Mouse (Mus musculus) heart, embryonic 14.5 days (tissue): ENCODE data around the gene Iqgap3. TPM values are rescaled to one million over a fixed set of nuclear protein-coding genes. Genes with fewer than 3 reads are reported as not detected.

ENCODE experiments used
- polyA plus RNA-seq: library from polyadenylated mRNA; unstranded; fragments of >200 nt; fragmentation: Nextera tagmentation; extraction: Ambion mirVana; gene quantifications from 2 replicates; pipeline ENCODE4 v1.2.1, GENCODE M21; 2014

Gene Iqgap3
- polyA plus RNA-seq, 1 experiment from 2014 or later: 22.8 TPM

Other genes with a start within 250 kb of the Iqgap3 start
- gene Sh2d2a, start 235.2 kb upstream of the Iqgap3 start, polyA plus RNA-seq: 0.15 TPM in 1 of 2 replicates, not detected in the other
- gene Prcc, start 196.4 kb upstream of the Iqgap3 start, polyA plus RNA-seq: 10.1 and 11.7 TPM in 2 replicates
- 148 and 154 TPM in 2 replicates for gene Hdgf, start 175.7 kb upstream of the Iqgap3 start, polyA plus RNA-seq
- gene Mrpl24, start 162.5 kb upstream of the Iqgap3 start, polyA plus RNA-seq: 64.1 and 67.9 TPM in 2 replicates
- gene Isg20l2, start 151.7 kb upstream of the Iqgap3 start, polyA plus RNA-seq: 18.5 and 19.3 TPM in 2 replicates
- 10.9 and 14.4 TPM in 2 replicates for gene Rrnad1, start 151.3 kb upstream of the Iqgap3 start, polyA plus RNA-seq
- gene Crabp2, start 133.3 kb upstream of the Iqgap3 start, polyA plus RNA-seq: 1.6 and 2.4 TPM in 2 replicates
- gene Nes, start 110.9 kb upstream of the Iqgap3 start, polyA plus RNA-seq: 9.8 and 10.7 TPM in 2 replicates
- 0.31 TPM in 1 of 2 replicates, not detected in the other for gene Bcan, start 81.7 kb upstream of the Iqgap3 start, polyA plus RNA-seq
- gene Hapln2, start 54.4 kb upstream of the Iqgap3 start, polyA plus RNA-seq: 0.58 TPM in 1 of 2 replicates, not detected in the other
- gene Gpatch4, start 38.9 kb upstream of the Iqgap3 start, polyA plus RNA-seq: 14.7 and 16.7 TPM in 2 replicates
- 161 and 168 TPM in 2 replicates for gene Naxe, start 23.5 kb upstream of the Iqgap3 start, polyA plus RNA-seq
- not detected in 2 replicates for gene Ttc24, start 3.7 kb upstream of the Iqgap3 start, polyA plus RNA-seq
- 52.1 and 52.7 TPM in 2 replicates for gene Mef2d, start 60.4 kb downstream of the Iqgap3 start, polyA plus RNA-seq
- gene Rhbg, start 172.7 kb downstream of the Iqgap3 start, polyA plus RNA-seq: not detected in 2 replicates
- gene Gm38392, start 205.2 kb downstream of the Iqgap3 start, polyA plus RNA-seq: 0.23 TPM in 1 of 2 replicates, not detected in the other
- 12.2 and 14.4 TPM in 2 replicates for gene Tsacc, start 215.0 kb downstream of the Iqgap3 start, polyA plus RNA-seq
- 386 and 393 TPM in 2 replicates for gene Cct3, start 215.1 kb downstream of the Iqgap3 start, polyA plus RNA-seq
- 98.1 and 126 TPM in 2 replicates for gene Glmp, start 243.1 kb downstream of the Iqgap3 start, polyA plus RNA-seq